Comparison of ENCODE assay signal across 12 mouse cellular contexts in genomic region chr12:52847020-52847419, GRCm38 (mm10).
"Had no signal": no experiment of that assay in that cellular context is flagged by ENCODE, and none has a peak within 500 bp of the region (broad histone marks: within the 10 kb centered on the region; RNA-seq: fewer than 3 reads in every experiment).

No protein-coding gene starts in this region.

- H3K4me1 ChIP-seq: liver, embryonic 13.5 days had no signal

- H3K9ac ChIP-seq: limb, embryonic 12.5 days; liver, embryonic 13.5 days; liver, postnatal 0 days; lung, embryonic 15.5 days; midbrain, embryonic 13.5 days had no signal

- H3K4me3 ChIP-seq: layer of hippocampus, adult 2 months; limb, embryonic 12.5 days; liver, embryonic 13.5 days; lung, embryonic 15.5 days; midbrain, embryonic 13.5 days had no signal

- H3K27ac ChIP-seq: layer of hippocampus, adult 2 months; limb, embryonic 12.5 days; liver, embryonic 13.5 days; lung, embryonic 15.5 days; stomach, postnatal 0 days had no signal

- ATAC-seq: liver, postnatal 0 days had no signal

- H3K36me3 ChIP-seq: limb, embryonic 12.5 days; liver, embryonic 13.5 days; lung, embryonic 15.5 days; midbrain, embryonic 13.5 days had no signal

- H3K4me2 ChIP-seq: limb, embryonic 12.5 days; liver, embryonic 13.5 days; lung, embryonic 15.5 days; midbrain, embryonic 13.5 days had no signal

- DNase-seq: kidney, postnatal 10 days; kidney, postnatal 4 days; liver; liver, embryonic 13.5 days; liver, postnatal 0 days; lung, postnatal 14 days; thymus, postnatal 4 days had no signal

- H3K9me3 ChIP-seq: limb, embryonic 12.5 days; liver, embryonic 13.5 days; lung, embryonic 15.5 days; midbrain, embryonic 13.5 days had no signal

- H3K27me3 ChIP-seq: limb, embryonic 12.5 days; liver, embryonic 13.5 days; lung, embryonic 15.5 days; midbrain, embryonic 13.5 days had no signal
